Mouse (Mus musculus) telencephalon, adult 2 months (tissue): ENCODE results near the gene Hnrnpf.

ENCODE experiments used
- DNase-seq: peaks from one replicate; pipeline ENCODE4 v3.0.0-alpha.2; 2011; ENCODE audit warnings: low read depth, low spot score

Gene Hnrnpf

GRCm38 (mm10) chr6:117920659-117921640, 20.8 kb downstream of the Hnrnpf start:
- DNase-seq = no peak

GRCm38 (mm10) chr6:117922041-117922440, 21.9 kb downstream of the Hnrnpf start:
- no peak for DNase-seq

GRCm38 (mm10) chr6:117926871-117927491, 26.9 kb downstream of the Hnrnpf start:
- no peak for DNase-seq

GRCm38 (mm10) chr6:117927955-117928354, 27.8 kb downstream of the Hnrnpf start:
- no peak for DNase-seq

GRCm38 (mm10) chr6:117928746-117929145, 28.6 kb downstream of the Hnrnpf start:
- DNase-seq = no peak

GRCm38 (mm10) chr6:117929945-117930655, 30.0 kb downstream of the Hnrnpf start:
- no peak for DNase-seq

GRCm38 (mm10) chr6:117932325-117933051, 32.4 kb downstream of the Hnrnpf start:
- DNase-seq = no peak

GRCm38 (mm10) chr6:117934301-117934700, 34.2 kb downstream of the Hnrnpf start:
- no peak for DNase-seq

- no peak for DNase-seq
These were observed 35.8 kb downstream of the Hnrnpf start for GRCm38 (mm10) chr6:117935681-117936612.

- no peak for DNase-seq
These were observed 37.3 kb downstream of the Hnrnpf start, which contains the start of gene Fxyd4 for GRCm38 (mm10) chr6:117937222-117937932. Gene Fxyd4, minus strand, starts transcription at chr6:117937692.

- peak; percentile 67 for DNase-seq
These were observed 38.8 kb downstream of the Hnrnpf start for GRCm38 (mm10) chr6:117938951-117939350.

- DNase-seq = no peak
These were observed 42.6 kb downstream of the Hnrnpf start for GRCm38 (mm10) chr6:117942769-117943168.

GRCm38 (mm10) chr6:117943899-117944298, 43.8 kb downstream of the Hnrnpf start:
- DNase-seq = no peak

GRCm38 (mm10) chr6:117952330-117952729, 52.2 kb downstream of the Hnrnpf start:
- no peak for DNase-seq

- no peak for DNase-seq
These were observed 56.0 kb downstream of the Hnrnpf start for GRCm38 (mm10) chr6:117956161-117956560.

GRCm38 (mm10) chr6:117956851-117957501, 56.9 kb downstream of the Hnrnpf start:
- no peak for DNase-seq

- DNase-seq = no peak
These were observed 63.1 kb downstream of the Hnrnpf start for GRCm38 (mm10) chr6:117963201-117963600.

- DNase-seq = no peak
These were observed 66.6 kb downstream of the Hnrnpf start for GRCm38 (mm10) chr6:117966729-117967128.
